In the genomic region with DNA sequence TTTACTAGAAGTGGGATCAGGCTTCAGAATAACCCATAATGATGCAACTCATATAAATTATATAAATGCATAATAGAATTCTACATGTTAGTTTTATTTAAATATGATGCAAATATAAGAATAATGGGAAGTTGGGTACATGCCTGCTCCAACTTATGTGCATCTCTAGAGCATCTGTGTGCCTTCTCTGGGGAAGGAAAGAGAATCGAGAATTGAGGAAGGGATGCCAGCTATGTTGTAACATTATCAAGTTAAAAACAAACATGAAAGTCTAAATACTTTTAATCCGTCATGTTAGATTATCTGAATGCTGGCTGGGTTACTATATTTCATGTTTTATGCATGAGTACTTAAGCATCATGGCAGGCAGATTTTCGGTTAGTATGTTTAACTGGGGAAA, we compare ENCODE assay signal across 15 mouse cellular contexts.
"Had no signal": no experiment of that assay in that cellular context is flagged by ENCODE, and none has a peak within 500 bp of the region (broad histone marks: within the 10 kb centered on the region; RNA-seq: fewer than 3 reads in every experiment).

No protein-coding gene starts in this region.

- H3K9ac ChIP-seq: neural tube, embryonic 15.5 days; stomach, embryonic 15.5 days had no signal

- H3K4me2 ChIP-seq: neural tube, embryonic 15.5 days; stomach, embryonic 15.5 days had no signal

- H3K36me3 ChIP-seq: neural tube, embryonic 15.5 days; stomach, embryonic 15.5 days had no signal

- DNase-seq: retina, postnatal 1 day; right cerebral cortex, adult 18-20 months; right cerebral cortex, postnatal 14 days; right cerebral cortex, postnatal 25 days; right cerebral cortex, postnatal 4 days; spleen, adult 18-20 months; thymus, adult 18-20 months; thymus, adult 2 months; thymus, postnatal 14 days; thymus, postnatal 25 days; thymus, postnatal 36 days; thymus, postnatal 4 days had no signal

- H3K9me3 ChIP-seq: neural tube, embryonic 15.5 days; stomach, embryonic 15.5 days had no signal

- H3K4me1 ChIP-seq: neural tube, embryonic 15.5 days; stomach, embryonic 15.5 days had no signal

- H3K27ac ChIP-seq: neural tube, embryonic 15.5 days; stomach, embryonic 15.5 days; stomach, postnatal 0 days had no signal

- H3K4me3 ChIP-seq: neural tube, embryonic 15.5 days; stomach, embryonic 15.5 days had no signal

- H3K27me3 ChIP-seq: neural tube, embryonic 15.5 days; stomach, embryonic 15.5 days had no signal
